Mouse (Mus musculus) ovary, adult 18-20 months (tissue): ENCODE measurements around the gene Nxph1.

ENCODE experiments used
- DNase-seq: peaks from one replicate; pipeline ENCODE4 v3.0.0; 2022; ENCODE audit warnings: low spot score, mixed read lengths

Gene Nxph1

GRCm38 (mm10) chr6:8948131-8948470 is at the start of gene Nxph1:
Gene Nxph1, plus strand, starts transcription at chr6:8948431.
- DNase-seq: no peak

GRCm38 (mm10) chr6:8900021-8900728 is 48.1 kb upstream of the Nxph1 start:
- DNase-seq: no peak

- DNase-seq: no peak
Measured at GRCm38 (mm10) chr6:8900729-8901122, 47.5 kb upstream of the Nxph1 start.

GRCm38 (mm10) chr6:8907917-8908316 is 40.3 kb upstream of the Nxph1 start:
- DNase-seq: no peak

GRCm38 (mm10) chr6:8913404-8913803 is 34.8 kb upstream of the Nxph1 start:
- no peak for DNase-seq

DNA sequence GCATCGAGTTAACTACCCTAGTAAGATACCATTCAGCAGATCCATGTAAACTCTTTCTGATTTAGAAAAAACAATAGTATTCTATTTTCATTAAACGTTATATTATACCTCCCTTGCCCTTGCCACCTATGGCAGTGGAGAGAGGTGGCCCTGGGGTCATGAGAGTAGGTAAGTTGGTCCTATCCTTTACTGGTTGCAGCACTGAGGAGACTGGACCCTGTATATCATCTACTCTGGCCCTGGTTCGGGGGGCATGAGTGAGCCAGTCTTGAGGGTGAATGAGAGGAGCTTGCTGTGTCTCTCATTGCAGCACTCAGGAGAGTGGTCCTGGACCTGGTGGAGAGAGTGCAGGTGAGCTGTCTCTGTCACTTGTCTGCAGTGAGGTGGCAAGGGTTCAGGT is 33.5 kb upstream of the Nxph1 start:
- DNase-seq: no peak

DNA sequence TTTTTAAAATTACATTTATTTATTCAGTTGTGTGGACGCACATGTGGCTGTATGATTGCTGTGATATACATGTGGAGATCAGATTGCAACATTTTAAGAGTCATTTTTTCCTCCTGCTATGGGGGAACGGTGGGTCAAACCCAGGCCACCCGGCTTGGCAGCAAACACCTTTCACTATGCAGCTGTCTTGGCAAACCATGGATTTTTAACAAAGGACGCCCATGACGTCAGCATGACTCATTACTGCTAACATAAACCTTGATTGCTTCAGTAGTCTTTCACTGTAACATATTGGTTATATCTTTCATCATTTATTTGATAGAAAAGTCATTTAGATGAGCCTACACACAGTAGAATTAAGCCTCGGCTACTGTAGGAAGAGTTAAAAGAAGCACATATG is 23.8 kb upstream of the Nxph1 start:
- DNase-seq: no peak

- DNase-seq: no peak
Measured at GRCm38 (mm10) chr6:8935241-8935640, 13.0 kb upstream of the Nxph1 start.

GRCm38 (mm10) chr6:8935705-8936104 is 12.5 kb upstream of the Nxph1 start:
- no peak for DNase-seq

DNA sequence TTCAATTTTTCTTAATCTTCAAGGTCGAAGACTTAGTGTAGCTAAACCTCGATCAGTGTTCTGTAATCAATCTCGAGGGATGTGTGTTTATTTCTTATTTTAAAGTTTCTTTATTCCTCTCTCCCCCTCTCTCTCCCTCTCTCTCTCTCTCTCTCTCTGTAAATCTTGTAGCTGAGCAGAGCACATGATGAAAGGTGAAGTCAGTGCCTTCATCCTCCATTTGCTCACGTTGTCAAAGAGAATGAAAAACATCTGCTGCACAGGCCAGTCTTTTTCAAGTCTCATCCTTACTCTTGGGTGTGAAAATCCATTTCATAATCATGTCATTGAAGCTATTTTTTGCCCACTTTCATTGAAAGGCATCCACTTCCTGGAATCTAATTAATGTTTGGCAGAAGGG is 12.1 kb upstream of the Nxph1 start:
- no peak for DNase-seq

DNA sequence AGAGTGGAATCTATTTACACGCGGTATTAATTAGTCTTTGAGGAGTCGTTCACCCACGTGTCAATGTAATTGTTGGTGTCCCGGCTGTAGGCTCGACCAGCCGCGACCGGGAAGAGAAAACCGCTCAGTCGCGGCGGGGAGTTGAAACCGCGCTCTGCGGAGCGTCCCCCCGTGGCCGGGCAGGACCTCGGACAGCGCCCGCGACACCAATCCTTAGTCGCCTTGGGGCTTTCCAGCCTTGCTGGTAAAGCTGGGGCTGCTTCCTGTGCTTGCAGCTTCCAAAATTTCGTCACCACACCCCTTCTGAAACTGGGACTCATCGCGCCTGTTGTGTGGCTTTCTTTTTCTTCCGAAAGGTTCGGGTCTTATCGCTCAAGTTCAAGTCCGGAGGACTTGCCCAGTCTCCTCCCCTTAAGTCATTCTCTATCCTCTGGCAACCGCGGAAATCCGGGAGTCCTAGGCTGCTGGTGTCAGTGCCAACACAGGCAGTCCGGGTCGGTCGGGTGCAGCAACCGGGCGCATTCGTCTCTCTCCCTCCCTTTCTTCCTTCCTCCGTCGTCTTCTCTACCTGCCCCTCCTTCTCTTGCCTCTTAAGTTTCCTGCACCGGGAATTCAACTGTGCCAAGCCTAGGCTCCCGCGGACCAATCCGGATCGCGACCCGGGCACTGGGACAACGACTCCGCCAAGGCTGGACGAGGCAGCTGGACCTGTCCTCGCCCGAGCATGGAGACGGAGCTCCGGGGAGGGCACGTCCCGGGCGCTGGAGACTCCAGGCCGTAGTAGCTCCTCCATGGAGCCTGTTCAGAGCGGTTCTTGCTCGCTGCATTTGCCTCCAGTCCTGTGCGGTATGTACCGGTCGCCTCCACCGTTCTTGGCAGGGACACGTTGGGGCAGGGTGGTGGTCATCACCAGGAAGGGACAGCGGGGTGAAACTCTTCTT is 510 bp downstream of the Nxph1 start:
- DNase-seq: no peak

GRCm38 (mm10) chr6:8949665-8950201 is 1.5 kb downstream of the Nxph1 start:
- DNase-seq: no peak

DNA sequence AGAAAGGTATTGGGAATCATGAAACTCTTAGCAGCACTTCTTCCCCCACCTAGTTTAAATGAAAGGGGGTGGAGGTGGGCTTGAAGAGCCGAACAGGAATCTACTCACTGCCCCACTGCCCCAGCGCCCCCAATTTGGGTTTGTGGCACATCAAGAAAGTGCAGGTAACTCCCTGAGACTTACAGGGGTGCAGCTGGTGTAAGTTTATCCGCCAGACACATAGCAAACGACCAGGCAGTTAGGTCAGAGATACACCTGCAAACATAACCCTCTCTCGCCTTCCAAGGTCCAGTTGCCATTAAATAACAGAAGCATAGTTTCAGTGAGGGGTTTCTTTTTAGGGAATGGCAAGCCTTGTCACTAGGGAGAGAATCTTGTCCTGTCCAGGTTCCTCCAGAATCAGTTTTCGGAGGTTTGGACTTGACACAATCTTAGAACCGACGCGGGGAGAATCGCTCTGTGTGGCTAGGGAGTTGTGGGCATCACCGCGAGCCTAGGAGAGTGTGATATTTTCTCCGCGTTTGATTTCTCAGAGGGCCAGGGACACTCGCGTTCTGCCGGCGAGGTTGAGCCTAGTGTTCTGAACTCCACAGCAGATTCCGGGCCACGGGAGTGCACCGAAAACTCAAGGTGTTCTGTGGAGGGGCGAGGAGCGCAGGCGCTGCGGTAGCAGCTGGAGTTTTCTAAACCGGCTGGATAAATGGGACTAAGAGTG is 2.5 kb downstream of the Nxph1 start:
- no peak for DNase-seq

- DNase-seq: no peak
Measured at GRCm38 (mm10) chr6:8951326-8951695, 3.1 kb downstream of the Nxph1 start.

DNA sequence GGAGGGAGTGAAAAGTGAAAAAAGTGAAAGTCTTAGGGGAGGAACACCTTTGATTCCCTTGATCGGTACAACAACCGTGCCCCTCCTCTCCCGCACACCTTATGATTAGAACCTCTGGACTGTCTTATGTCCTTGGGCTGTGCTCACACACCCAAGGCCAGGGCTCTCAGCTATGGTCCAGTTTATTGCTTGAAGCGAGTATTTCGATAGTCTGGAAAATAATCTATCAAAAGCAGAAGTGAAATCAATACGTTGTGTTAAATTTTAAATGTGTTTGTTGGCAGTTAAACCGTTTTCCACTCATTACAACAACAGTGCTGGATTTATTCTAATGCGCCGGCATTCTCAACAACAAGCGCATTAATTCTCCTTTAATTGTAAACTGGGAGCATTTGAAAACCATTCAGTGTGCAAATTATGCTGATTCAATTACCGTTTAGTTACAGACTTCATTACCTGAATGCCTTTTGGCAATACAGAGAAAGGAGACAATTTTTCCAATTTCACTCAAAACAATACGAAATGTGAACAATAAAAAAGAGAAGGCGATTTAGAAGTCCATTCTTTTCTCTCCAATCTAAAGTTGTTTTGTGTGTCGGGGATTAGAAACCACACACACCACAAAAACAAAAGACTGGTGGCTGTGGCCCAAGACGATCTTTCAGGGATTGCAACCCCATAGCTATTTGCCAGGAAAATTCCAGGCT is 3.8 kb downstream of the Nxph1 start:
- DNase-seq: no peak

GRCm38 (mm10) chr6:8955817-8956529 is 7.7 kb downstream of the Nxph1 start:
- DNase-seq: no peak

- no peak for DNase-seq
Measured at GRCm38 (mm10) chr6:8956743-8957528, 8.7 kb downstream of the Nxph1 start.

DNA sequence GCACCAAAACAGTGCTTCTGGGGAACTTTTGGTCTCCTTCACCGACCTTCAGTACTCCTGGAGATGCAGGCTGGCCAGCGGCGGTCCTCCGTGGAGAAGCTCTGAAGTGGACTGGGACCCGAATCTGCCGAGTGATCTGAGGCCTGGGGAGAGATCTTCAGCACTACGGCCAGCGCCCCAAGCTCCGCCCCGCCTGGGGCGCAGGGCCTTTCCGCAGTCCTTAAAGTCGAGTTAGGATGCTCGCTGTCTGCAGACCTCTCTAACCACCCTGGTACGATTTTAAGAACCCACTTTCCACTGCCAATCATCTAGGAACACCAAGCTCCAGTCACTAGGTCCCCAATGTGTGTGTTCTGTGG is 9.3 kb downstream of the Nxph1 start:
- DNase-seq: no peak

DNA sequence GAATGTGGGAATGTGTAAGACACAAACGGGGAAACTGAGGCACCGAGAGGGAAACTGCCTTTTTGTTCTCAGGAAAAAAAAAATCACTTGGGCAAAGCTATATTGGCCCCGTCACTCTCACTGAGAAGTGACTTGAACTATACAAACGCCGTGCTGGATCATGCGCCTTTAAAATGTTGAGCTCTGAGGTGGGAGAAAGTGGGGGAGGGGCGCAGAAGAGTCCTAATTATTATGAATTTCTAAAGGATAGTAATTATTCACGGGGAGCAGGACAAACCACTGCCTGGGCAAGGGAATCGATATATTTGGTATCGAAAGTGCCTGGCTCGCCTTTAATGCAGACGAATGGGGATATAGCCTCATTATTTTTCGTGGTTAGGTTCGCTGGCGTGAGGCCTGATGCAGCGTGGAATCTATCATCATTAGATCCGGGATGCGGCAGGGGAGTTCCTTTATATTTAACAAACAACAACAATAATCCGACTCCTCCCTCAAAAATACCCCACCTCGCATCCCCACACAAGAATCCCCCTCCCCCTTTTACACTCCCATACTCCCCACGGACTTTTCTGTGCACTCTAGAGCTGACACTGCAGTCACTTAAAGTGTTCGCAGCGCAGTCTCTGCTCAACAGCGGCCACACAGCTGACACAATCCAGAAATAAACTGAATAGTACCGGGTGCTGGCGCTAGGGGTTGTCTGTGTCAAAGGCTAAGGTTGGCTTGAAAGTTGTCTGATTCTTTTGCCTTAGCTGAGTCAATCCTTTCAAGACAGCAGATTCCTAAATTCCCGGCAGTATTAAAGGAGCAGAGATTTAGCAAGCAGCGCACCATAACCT is 10.1 kb downstream of the Nxph1 start:
- DNase-seq: no peak

GRCm38 (mm10) chr6:8959810-8960209 is 11.6 kb downstream of the Nxph1 start:
- DNase-seq: no peak
